Mouse (Mus musculus) neutrophil, adult 59 days (primary cell): ENCODE results near the gene Trim7. TPM values are rescaled to one million over a fixed set of nuclear protein-coding genes. Genes with fewer than 3 reads are reported as not detected.

Source experiments
- total RNA-seq, 2 experiments: library from RNA; stranded (reverse); gene quantifications; 1 replicate in 1 of 2; 2 replicates in 1 of 2; pipeline ENCODE4 v1.2.4; 2023

The Trim7 gene
- total RNA-seq, result under 1 TPM; 0.71 to 0.84 TPM

GRCm38 (mm10) chr11:48825979-48826751, at the start of gene Trim7, which contains the start of gene Gm12184:
TSS of gene Trim7 (plus strand) at chr11:48826140.
TSS of gene Gm12184 (minus strand) at chr11:48826655.

GRCm38 (mm10) chr11:48799921-48800701, 25.8 kb upstream of the Trim7 start, which contains the start of gene Rack1:
TSS of gene Rack1 (plus strand) at chr11:48800332.

GRCm38 (mm10) chr11:48816800-48817665, 8.9 kb upstream of the Trim7 start, which contains the start of gene Trim41:
TSS of gene Trim41 (minus strand) at chr11:48817353.

GRCm38 (mm10) chr11:48871201-48871772, 45.3 kb downstream of the Trim7 start, which contains the start of gene Irgm1:
TSS of gene Irgm1 (minus strand) at chr11:48871683.

Other genes starting within 250 kb of the Trim7 start
- gene Rack1, start 25.8 kb upstream of the Trim7 start, total RNA-seq, result 100 to 1,000 TPM; 508 to 567 TPM
- 10 to 100 TPM; 37.2 to 45.4 TPM for gene Trim41, start 8.8 kb upstream of the Trim7 start, total RNA-seq
- under 1 TPM in 1 of 2 experiments, not detected in 1; 0.38 TPM for gene Gm12184, start 515 bp downstream of the Trim7 start, total RNA-seq
- 10 to 100 TPM; 11.8 to 13.6 TPM for gene Irgm1, start 45.5 kb downstream of the Trim7 start, total RNA-seq
- gene Gm5431, start 76.1 kb downstream of the Trim7 start, total RNA-seq, result 1 to 10 TPM; 3.0 to 3.9 TPM
- 10 to 100 TPM; 15.2 to 15.9 TPM for gene Psme2b, start 120.0 kb downstream of the Trim7 start, total RNA-seq
- gene Olfr56, start 152.7 kb downstream of the Trim7 start, total RNA-seq, result not detected
- gene 9930111J21Rik1, start 153.3 kb downstream of the Trim7 start, total RNA-seq, result 10 to 100 TPM; 22.1 to 32.8 TPM
- under 1 TPM; 0.60 to 0.62 TPM for gene Gm12185, start 166.1 kb downstream of the Trim7 start, total RNA-seq
- under 1 TPM; 0.78 to 0.99 TPM for gene Tgtp1, start 168.0 kb downstream of the Trim7 start, total RNA-seq
- 10 to 100 TPM; 38.8 to 46.2 TPM for gene 9930111J21Rik2, start 225.1 kb downstream of the Trim7 start, total RNA-seq
- gene Tgtp2, start 238.1 kb downstream of the Trim7 start, total RNA-seq, result 1 to 10 TPM in 1 of 2 experiments, not detected in 1; 1.3 TPM